In the genomic region with DNA sequence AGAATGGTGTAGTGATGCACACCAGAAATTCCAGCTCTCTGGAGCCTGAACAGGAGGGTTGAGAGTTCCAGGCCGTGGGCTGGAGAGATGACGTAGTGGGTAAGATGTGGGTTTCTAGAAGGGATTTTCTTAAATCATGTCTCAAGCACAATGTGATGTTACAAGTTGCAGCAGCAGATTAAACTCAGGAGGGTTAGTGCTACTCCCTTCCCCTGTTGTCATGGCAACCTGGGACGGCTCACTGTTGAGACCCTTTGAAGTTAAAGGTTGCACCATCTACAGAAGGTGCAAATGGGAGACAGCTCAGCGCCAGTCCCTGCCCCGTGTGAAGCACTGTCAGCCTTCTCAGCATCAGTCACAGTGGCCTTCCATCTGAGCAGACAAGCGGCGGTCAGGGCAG, we compare ENCODE assay signal across 17 mouse cellular contexts. TPM values are rescaled to one million over a fixed set of nuclear protein-coding genes. Genes with fewer than 3 reads are reported as not detected.
DNase-seq lines count a peak whose midpoint lies in the region; ATAC-seq and TF ChIP-seq lines count a peak whose summit lies in the region.
"Had no signal": no experiment of that assay in that cellular context is flagged by ENCODE, and none has a peak within 500 bp of the region (broad histone marks: within the 10 kb centered on the region; RNA-seq: fewer than 3 reads in every experiment).

No protein-coding gene starts in this region.

- peak; percentile 44 for DNase-seq in embryo, embryonic 10 days (ENCODE audit: low spot score)
- no peak for DNase-seq in embryo, embryonic 9.5 days (ENCODE audit: extremely low spot score)
- peak; percentile 72 for DNase-seq in CD4-positive helper T cell, adult 2 months (ENCODE audit: low read depth, low spot score)
- peak; percentile 34 for DNase-seq in brain, embryonic 14.5 days (ENCODE audit: low read depth)
- DNase-seq in natural killer cell, adult 2 months (ENCODE audit: low spot score in 2 of 2) = peak; percentile 39 to 47
- no peak for DNase-seq in hindbrain, embryonic 11.5 days (ENCODE audit: low spot score)
- DNase-seq in lung, postnatal 14 days = no peak
- DNase-seq in heart, postnatal 4 days = no peak
- DNase-seq: cerebellum, adult 11 months; forebrain, postnatal 0 days; kidney, adult 8-10 months; liver; retina, postnatal 1 day had no signal

- no peak overlapping the region for H3K4me3 ChIP-seq in hindbrain, embryonic 11.5 days (ENCODE audit: low read depth, low read length)
- H3K4me3 ChIP-seq: heart, embryonic 15.5 days; hindbrain, embryonic 15.5 days; lung, embryonic 15.5 days; neural tube, embryonic 15.5 days had no signal

- H3K36me3 ChIP-seq in hindbrain, embryonic 11.5 days (ENCODE audit: control insufficient read depth, insufficient read depth, low read length) = 0 out of 2 replicates have a peak, but pooled peaks cover 3% of the 10 kb centered on the region

- no peak for TF ChIP-seq POLR2A in brain, embryonic 14.5 days (IDR thresholded peaks at IDR 0.05; ENCODE audit: borderline replicate concordance, extremely low read depth, insufficient read depth, insufficient read length, poor library complexity, severe bottlenecking)

- no peaks in the 10 kb centered on the region for H3K4me1 ChIP-seq in hindbrain, embryonic 11.5 days (replicated peaks; ENCODE audit: control insufficient read depth, insufficient read depth, low read length)
- H3K4me1 ChIP-seq: heart, embryonic 15.5 days; hindbrain, embryonic 15.5 days; neural tube, embryonic 15.5 days had no signal

- no peak overlapping the region for H3K4me2 ChIP-seq in hindbrain, embryonic 11.5 days (replicated peaks; ENCODE audit: low read depth, low read length)
- H3K4me2 ChIP-seq: heart, embryonic 15.5 days; hindbrain, embryonic 15.5 days; lung, embryonic 15.5 days; neural tube, embryonic 15.5 days had no signal

- TF ChIP-seq CTCF in brain, embryonic 14.5 days (IDR thresholded peaks at IDR 0.05; ENCODE audit: borderline replicate concordance, extremely low read depth, insufficient read depth, insufficient read length) = no peak

- no peaks in the 10 kb centered on the region for H3K27me3 ChIP-seq in hindbrain, embryonic 11.5 days (ENCODE audit: control insufficient read depth, insufficient read depth, low read length)
- H3K27me3 ChIP-seq: heart, embryonic 15.5 days; hindbrain, embryonic 15.5 days; lung, embryonic 15.5 days; neural tube, embryonic 15.5 days had no signal

- no peak overlapping the region for H3K9ac ChIP-seq in hindbrain, embryonic 11.5 days (ENCODE audit: low read depth, low read length)
- H3K9ac ChIP-seq: forebrain, postnatal 0 days; heart, embryonic 15.5 days; hindbrain, embryonic 15.5 days; lung, embryonic 15.5 days; neural tube, embryonic 15.5 days had no signal

- H3K27ac ChIP-seq in hindbrain, embryonic 11.5 days (ENCODE audit: low read depth, low read length) = no peak overlapping the region
- H3K27ac ChIP-seq: heart, embryonic 15.5 days; hindbrain, embryonic 15.5 days; lung, embryonic 15.5 days; neural tube, embryonic 15.5 days had no signal

- H3K9me3 ChIP-seq in hindbrain, embryonic 11.5 days (ENCODE audit: control insufficient read depth, low read length) = no peaks in the 10 kb centered on the region
- H3K9me3 ChIP-seq: heart, embryonic 15.5 days; hindbrain, embryonic 15.5 days; lung, embryonic 15.5 days; neural tube, embryonic 15.5 days had no signal

- WGBS in hindbrain, embryonic 11.5 days = 63% methylated on average over 7 of the region's 7 CpGs

- ATAC-seq in hindbrain, embryonic 11.5 days (ENCODE audit: low FRiP score) = no peak
- ATAC-seq: forebrain, postnatal 0 days had no signal

RNA-seq across cellular contexts. Expression of a gene that starts 11.2 kb away (rescaled TPM):
- 3.7 and 4.1 TPM in 2 replicates for polyA plus RNA-seq in brain, embryonic 14.5 days (2012; rRNA removed)
- polyA plus RNA-seq in hindbrain, embryonic 11.5 days (2014; fragmentation: Nextera tagmentation; extraction: Ambion mirVana) = 2.5 and 3.2 TPM in 2 replicates
- 1 to 10 TPM; 6.7 to 6.9 TPM for total RNA-seq in heart, postnatal 4 days (2021)

RNA-seq across cellular contexts. Expression of a gene that starts 20.5 kb away (rescaled TPM):
- polyA plus RNA-seq in brain, embryonic 14.5 days (2012; rRNA removed) = 11.1 and 12.1 TPM in 2 replicates
- polyA plus RNA-seq in hindbrain, embryonic 11.5 days (2014; fragmentation: Nextera tagmentation; extraction: Ambion mirVana) = 11.0 and 14.4 TPM in 2 replicates
- total RNA-seq in heart, postnatal 4 days (2021) = 1 to 10 TPM; 1.3 to 1.6 TPM

RNA-seq across cellular contexts. Expression of a gene that starts 27.7 kb away (rescaled TPM):
- polyA plus RNA-seq in brain, embryonic 14.5 days (2012; rRNA removed) = 70.0 and 78.0 TPM in 2 replicates
- polyA plus RNA-seq in hindbrain, embryonic 11.5 days (2014; fragmentation: Nextera tagmentation; extraction: Ambion mirVana) = 79.4 and 82.1 TPM in 2 replicates
- total RNA-seq in heart, postnatal 4 days (2021) = 10 to 100 TPM; 45.7 to 50.1 TPM

RNA-seq across cellular contexts. Expression of a gene that starts 27.8 kb away (rescaled TPM):
- 16.5 and 18.3 TPM in 2 replicates for polyA plus RNA-seq in brain, embryonic 14.5 days (2012; rRNA removed)
- 4.1 and 4.3 TPM in 2 replicates for polyA plus RNA-seq in hindbrain, embryonic 11.5 days (2014; fragmentation: Nextera tagmentation; extraction: Ambion mirVana)
- total RNA-seq in heart, postnatal 4 days (2021) = 1 to 10 TPM; 5.2 to 6.0 TPM

Comparison
In these comparisons a context has a peak if more than half of its experiments do, and no peak if none do; other contexts are left out.
1. DNase-seq: peak in embryo, embryonic 10 days (single experiment), CD4-positive helper T cell, adult 2 months (single experiment), brain, embryonic 14.5 days (single experiment) and natural killer cell, adult 2 months (2 of 2); none in embryo, embryonic 9.5 days (single experiment), hindbrain, embryonic 11.5 days (single experiment), lung, postnatal 14 days (single experiment) and heart, postnatal 4 days (single experiment).